8 mouse cellular contexts compared by ENCODE assay signal in the genomic region with DNA sequence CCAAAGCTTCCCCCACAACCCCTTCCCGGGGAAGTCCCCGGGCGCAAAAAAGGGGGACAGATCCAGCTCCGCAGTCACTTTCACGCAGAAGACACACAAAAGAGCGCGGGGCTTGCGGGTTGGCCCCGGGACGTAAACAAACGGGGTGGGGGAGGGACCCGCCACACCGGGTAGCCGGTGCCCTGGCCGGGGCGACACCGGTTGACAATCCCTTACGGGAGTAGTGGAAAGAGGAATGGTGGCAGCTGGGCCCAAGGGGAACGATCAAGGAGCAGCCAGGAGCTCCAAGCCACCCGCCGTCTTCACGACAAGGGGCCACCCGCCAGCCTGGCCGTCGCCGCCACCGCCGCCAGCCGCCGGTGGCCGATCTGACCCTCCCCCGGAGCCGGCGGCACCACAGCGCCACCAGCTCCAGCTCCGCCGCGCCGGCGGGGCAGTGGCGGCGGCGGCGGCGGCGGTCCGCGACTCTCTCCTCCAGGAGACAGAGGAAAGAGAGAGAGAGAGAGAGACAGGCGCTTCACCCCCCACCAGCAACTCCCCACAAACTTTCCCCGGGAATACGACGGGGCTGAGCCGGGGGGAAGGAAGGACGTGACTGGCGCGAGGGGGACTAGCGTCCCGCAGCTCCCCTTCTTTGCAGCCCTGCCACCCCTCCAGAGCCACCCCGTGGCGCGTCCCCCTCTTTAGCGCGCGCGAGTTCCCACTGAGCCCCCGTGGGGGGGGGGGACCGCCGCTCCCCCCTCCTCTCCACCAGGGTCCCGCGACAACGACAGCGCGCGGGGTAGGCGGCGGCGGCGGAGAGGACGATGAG. TPM values are rescaled to one million over a fixed set of nuclear protein-coding genes. Genes with fewer than 3 reads are reported as not detected.
DNase-seq lines count a peak whose midpoint lies in the region; ATAC-seq and TF ChIP-seq lines count a peak whose summit lies in the region.

No protein-coding gene starts in this region.

- peak overlapping the region; percentile 90 for H3K27ac ChIP-seq in forebrain, embryonic 11.5 days (ENCODE audit: low read depth, low read length)
- peak overlapping the region; percentile 96 for H3K27ac ChIP-seq in heart, embryonic 15.5 days
- H3K27ac ChIP-seq in liver, embryonic 16.5 days (ENCODE audit: low read length), result peak overlapping the region; percentile 73; the same call in 1 of the 2 replicates
- peak overlapping the region; percentile 92 for H3K27ac ChIP-seq in neural tube, embryonic 11.5 days (ENCODE audit: low read depth, low read length)
- H3K27ac ChIP-seq in stomach, embryonic 15.5 days, result peak overlapping the region; percentile 92

- H3K4me3 ChIP-seq in forebrain, embryonic 11.5 days (ENCODE audit: low read depth, low read length), result peak overlapping the region; percentile 98
- peak overlapping the region; percentile 97 for H3K4me3 ChIP-seq in heart, embryonic 15.5 days
- H3K4me3 ChIP-seq in liver, embryonic 16.5 days (ENCODE audit: low read depth, low read length), result peak overlapping the region; percentile 94
- H3K4me3 ChIP-seq in neural tube, embryonic 11.5 days (ENCODE audit: low read depth, low read length), result peak overlapping the region; percentile 81
- peak overlapping the region; percentile 90 for H3K4me3 ChIP-seq in stomach, embryonic 15.5 days (replicated peaks)

- peak; percentile 56 for DNase-seq in CD4-positive helper T cell, adult 2 months (ENCODE audit: low read depth, low spot score)
- DNase-seq in brain, embryonic 14.5 days (ENCODE audit: low read depth), result peak; percentile 80
- peak; percentile 82 for DNase-seq in forebrain, embryonic 11.5 days (ENCODE audit: low spot score)
- DNase-seq in kidney, postnatal 10 days, result peak; percentile 80
- DNase-seq in neural tube, embryonic 11.5 days (ENCODE audit: low spot score), result peak; percentile 76

- peaks cover 8% of the 10 kb centered on the region; the same call in 1 of the 2 replicates for H3K4me1 ChIP-seq in forebrain, embryonic 11.5 days (replicated peaks; ENCODE audit: control insufficient read depth, insufficient read depth, low read length)
- H3K4me1 ChIP-seq in heart, embryonic 15.5 days (replicated peaks), result peaks cover 27% of the 10 kb centered on the region
- H3K4me1 ChIP-seq in liver, embryonic 16.5 days (ENCODE audit: control insufficient read depth, low read depth, low read length), result peaks cover 17% of the 10 kb centered on the region
- peaks cover 11% of the 10 kb centered on the region for H3K4me1 ChIP-seq in neural tube, embryonic 11.5 days (ENCODE audit: control insufficient read depth, insufficient read depth, low read length)
- H3K4me1 ChIP-seq in stomach, embryonic 15.5 days, result peaks cover 15% of the 10 kb centered on the region

- H3K36me3 ChIP-seq in forebrain, embryonic 11.5 days (ENCODE audit: control insufficient read depth, insufficient read depth, low read length), result no peaks in the 10 kb centered on the region
- no peaks in the 10 kb centered on the region for H3K36me3 ChIP-seq in heart, embryonic 15.5 days
- H3K36me3 ChIP-seq in liver, embryonic 16.5 days (ENCODE audit: control insufficient read depth, insufficient read depth), result no peaks in the 10 kb centered on the region
- no peaks in the 10 kb centered on the region for H3K36me3 ChIP-seq in neural tube, embryonic 11.5 days (ENCODE audit: control insufficient read depth, insufficient read depth, low read length)
- H3K36me3 ChIP-seq in stomach, embryonic 15.5 days, result no peaks in the 10 kb centered on the region

- H3K27me3 ChIP-seq in forebrain, embryonic 11.5 days (ENCODE audit: control insufficient read depth, insufficient read depth, low read length), result peaks cover 11% of the 10 kb centered on the region
- H3K27me3 ChIP-seq in heart, embryonic 15.5 days, result peaks cover 13% of the 10 kb centered on the region
- H3K27me3 ChIP-seq in liver, embryonic 16.5 days (ENCODE audit: control insufficient read depth, insufficient read depth, low read depth, low read length), result peaks cover 33% of the 10 kb centered on the region
- 0 out of 2 replicates have a peak, but pooled peaks cover 4% of the 10 kb centered on the region for H3K27me3 ChIP-seq in neural tube, embryonic 11.5 days (ENCODE audit: control insufficient read depth, insufficient read depth, low read length)
- no peaks in the 10 kb centered on the region for H3K27me3 ChIP-seq in stomach, embryonic 15.5 days (replicated peaks)

- peak overlapping the region; percentile 98 for H3K9ac ChIP-seq in forebrain, embryonic 11.5 days (ENCODE audit: low read length)
- H3K9ac ChIP-seq in heart, embryonic 15.5 days, result peak overlapping the region; percentile 92
- peak overlapping the region; percentile 86 for H3K9ac ChIP-seq in liver, embryonic 16.5 days (ENCODE audit: low read depth, low read length)
- H3K9ac ChIP-seq in neural tube, embryonic 11.5 days (ENCODE audit: low read length), result peak overlapping the region; percentile 96
- H3K9ac ChIP-seq in stomach, embryonic 15.5 days, result peak overlapping the region; percentile 96

- no peak for TF ChIP-seq CTCF in brain, embryonic 14.5 days (IDR thresholded peaks at IDR 0.05; ENCODE audit: borderline replicate concordance, extremely low read depth, insufficient read depth, insufficient read length)

- peak overlapping the region; percentile 92 for H3K4me2 ChIP-seq in forebrain, embryonic 11.5 days (ENCODE audit: low read depth, low read length, severe bottlenecking)
- H3K4me2 ChIP-seq in heart, embryonic 15.5 days, result peak overlapping the region; percentile 97
- peak overlapping the region; percentile 98 for H3K4me2 ChIP-seq in liver, embryonic 16.5 days (ENCODE audit: low read depth, low read length)
- peak overlapping the region; percentile 96 for H3K4me2 ChIP-seq in neural tube, embryonic 11.5 days (ENCODE audit: low read depth)
- H3K4me2 ChIP-seq in stomach, embryonic 15.5 days, result peak overlapping the region; percentile 95

- no peaks in the 10 kb centered on the region for H3K9me3 ChIP-seq in forebrain, embryonic 11.5 days (ENCODE audit: control insufficient read depth, low read length)
- no peaks in the 10 kb centered on the region for H3K9me3 ChIP-seq in heart, embryonic 15.5 days (replicated peaks)
- H3K9me3 ChIP-seq in liver, embryonic 16.5 days (replicated peaks; ENCODE audit: control insufficient read depth, low read length), result no peaks in the 10 kb centered on the region
- no peaks in the 10 kb centered on the region for H3K9me3 ChIP-seq in neural tube, embryonic 11.5 days (ENCODE audit: control insufficient read depth, low read length)
- no peaks in the 10 kb centered on the region for H3K9me3 ChIP-seq in stomach, embryonic 15.5 days

- peak; percentile 21; the same call in 1 of the 2 replicates for TF ChIP-seq POLR2A in brain, embryonic 14.5 days (IDR thresholded peaks at IDR 0.05; ENCODE audit: borderline replicate concordance, extremely low read depth, insufficient read depth, insufficient read length, poor library complexity, severe bottlenecking)

- under 1% methylated on average over 40 of the region's 79 CpGs for whole genome bisulfite sequencing in forebrain, embryonic 11.5 days
- under 1% methylated on average over 54 of the region's 79 CpGs for WGBS in heart, embryonic 15.5 days
- under 1% methylated on average over 58 of the region's 79 CpGs for WGBS in liver, embryonic 16.5 days (ENCODE audit: insufficient replicate concordance)
- WGBS in neural tube, embryonic 11.5 days, result under 1% methylated on average over 51 of the region's 79 CpGs
- under 1% methylated on average over 46 of the region's 79 CpGs for WGBS in stomach, embryonic 15.5 days

- peak; percentile 40 for ATAC-seq in forebrain, embryonic 11.5 days (replicated peaks; ENCODE audit: low FRiP score)
- peak; percentile 50 for ATAC-seq in heart, embryonic 15.5 days (replicated peaks; ENCODE audit: insufficient number of reproducible peaks, insufficient read depth, low FRiP score, low read depth)
- ATAC-seq in liver, embryonic 16.5 days (ENCODE audit: low read depth), result peak; percentile 46; the same call in 1 of the 2 replicates
- peak; percentile 45 for ATAC-seq in neural tube, embryonic 11.5 days (ENCODE audit: insufficient read depth, low FRiP score, low TSS enrichment)
- ATAC-seq in stomach, embryonic 15.5 days (ENCODE audit: insufficient read depth, low FRiP score, low read depth), result peak; percentile 24; the same call in 1 of the 2 replicates

RNA-seq across cellular contexts. Expression of gene Cux1, which starts 1.1 kb away (rescaled TPM):
- polyA plus RNA-seq in brain, embryonic 14.5 days (2012; rRNA removed), result 73.3 and 92.0 TPM in 2 replicates
- 156 and 163 TPM in 2 replicates for polyA plus RNA-seq in forebrain, embryonic 11.5 days (2014; fragmentation: Nextera tagmentation; extraction: Ambion mirVana)
- polyA plus RNA-seq in heart, embryonic 15.5 days (2015; fragmentation: Nextera tagmentation; extraction: Ambion mirVana), result 71.2 and 82.1 TPM in 2 replicates
- polyA plus RNA-seq in liver, embryonic 16.5 days (2015; fragmentation: Nextera tagmentation; extraction: Ambion mirVana), result 15.8 and 17.1 TPM in 2 replicates
- polyA plus RNA-seq in neural tube, embryonic 11.5 days (2014; fragmentation: Nextera tagmentation; extraction: Ambion mirVana), result 109 and 111 TPM in 2 replicates
- polyA plus RNA-seq in stomach, embryonic 15.5 days (2015; fragmentation: Nextera tagmentation; extraction: Ambion mirVana), result 73.5 and 81.0 TPM in 2 replicates

Comparison
In these comparisons a context has a peak if more than half of its experiments do, and no peak if none do; other contexts are left out.
1. Peak in every context shown above with its lines: DNase-seq, ATAC-seq, H3K4me3 ChIP-seq and H3K27ac ChIP-seq.